Mouse (Mus musculus) 416B (cell line): Measurements from ENCODE around the gene Mphosph9.
"Not testable (repeated sequence)": the region's sequence is repeated elsewhere in the genome, so short reads cannot be mapped to it uniquely, and the experiment has no call there.

ENCODE experiments used
- DNase-seq: peaks from one replicate; pipeline ENCODE4 v3.0.0; 2011; ENCODE audit warnings: low read depth

The Mphosph9 gene

GRCm38 (mm10) chr5:124234778-124235177 is 93.0 kb downstream of the Mphosph9 start:
- no peak for DNase-seq

- no peak for DNase-seq
These were observed 93.7 kb downstream of the Mphosph9 start for GRCm38 (mm10) chr5:124233874-124234661.

DNA sequence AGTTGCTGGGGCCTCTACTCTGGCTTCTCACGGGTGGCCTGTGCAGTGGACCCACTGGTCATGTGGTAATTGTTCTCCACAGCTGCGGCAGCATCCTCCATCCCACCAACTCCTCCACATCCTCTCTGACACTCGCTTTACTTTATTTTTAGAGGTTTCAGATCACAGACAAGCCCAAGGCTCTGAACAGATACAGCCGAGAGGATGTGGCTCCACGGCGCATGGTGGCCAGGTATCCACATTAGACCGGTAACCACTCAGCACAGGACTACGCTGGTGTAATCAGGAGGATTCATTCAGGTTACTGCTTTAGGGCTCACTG is 94.7 kb downstream of the Mphosph9 start:
- DNase-seq = no peak

GRCm38 (mm10) chr5:124232360-124233143 is 95.2 kb downstream of the Mphosph9 start:
- DNase-seq = no peak

DNA sequence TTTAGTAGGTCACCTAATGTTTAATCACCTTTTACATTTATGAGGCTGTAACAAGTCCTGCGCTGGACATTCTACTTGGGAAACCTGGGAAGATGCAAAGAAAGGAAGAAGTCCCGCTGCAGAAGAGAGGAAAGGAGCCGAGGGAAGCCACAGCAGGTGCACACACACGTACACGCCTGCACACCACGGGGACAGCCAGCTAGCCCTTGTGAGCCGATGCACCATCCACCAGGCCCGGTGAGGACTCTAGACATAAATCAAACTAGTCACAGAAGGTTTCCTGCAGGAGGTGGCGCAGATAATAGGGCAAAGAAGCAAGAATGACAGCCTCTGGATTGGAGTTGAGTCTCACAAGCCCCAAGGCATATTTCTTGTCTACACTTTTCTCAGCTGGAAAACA is 97.3 kb downstream of the Mphosph9 start:
- DNase-seq = no peak

GRCm38 (mm10) chr5:124227193-124227592 is 100.6 kb downstream of the Mphosph9 start:
- peak; percentile 56 for DNase-seq

- DNase-seq = peak; percentile 39
These were observed 101.3 kb downstream of the Mphosph9 start for GRCm38 (mm10) chr5:124226494-124226893.

GRCm38 (mm10) chr5:124225891-124226290 is 101.9 kb downstream of the Mphosph9 start:
- no peak for DNase-seq

GRCm38 (mm10) chr5:124224321-124225092 is 103.3 kb downstream of the Mphosph9 start:
- no peak for DNase-seq

DNA sequence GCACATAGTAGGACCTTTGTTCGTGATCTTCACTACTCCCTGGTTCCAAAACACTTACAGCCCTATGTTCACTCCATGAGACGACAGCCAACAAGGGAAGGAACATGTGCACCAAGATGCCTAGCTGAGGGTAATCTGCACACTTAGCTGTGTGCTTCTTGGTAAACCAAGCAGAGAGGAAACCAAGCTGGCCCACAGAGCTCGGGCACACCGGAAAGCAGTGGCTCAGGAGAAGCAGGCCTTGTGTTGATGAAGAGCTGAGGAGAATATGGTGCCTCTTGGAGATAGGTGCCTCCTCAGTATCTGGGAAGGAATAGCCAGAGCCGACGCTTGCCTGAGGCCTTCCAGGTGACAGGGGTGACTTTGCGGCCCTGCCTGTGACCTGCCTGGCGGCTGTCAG is 104.2 kb downstream of the Mphosph9 start:
- no peak for DNase-seq

- DNase-seq = no peak
These were observed 105.1 kb downstream of the Mphosph9 start for GRCm38 (mm10) chr5:124222696-124223095.

DNA sequence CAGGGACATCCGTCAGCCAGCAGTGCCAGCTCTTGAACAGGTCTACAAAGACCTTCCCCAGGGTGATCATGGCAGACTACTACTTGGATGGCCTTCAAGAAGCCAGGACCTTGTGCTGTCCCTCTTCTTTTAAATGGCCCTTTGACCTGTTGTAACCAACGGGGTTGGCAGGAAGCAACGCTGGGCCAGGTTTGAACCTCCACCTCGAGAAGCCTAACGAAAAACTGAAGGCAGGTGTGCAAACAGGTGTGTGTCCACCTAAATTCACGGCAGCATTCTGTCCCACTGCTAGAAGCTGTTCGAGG is 106.1 kb downstream of the Mphosph9 start:
- DNase-seq = no peak

- peak; percentile 27 for DNase-seq
These were observed 106.6 kb downstream of the Mphosph9 start for GRCm38 (mm10) chr5:124221037-124221735.

GRCm38 (mm10) chr5:124220551-124220950 is 107.2 kb downstream of the Mphosph9 start:
- no peak for DNase-seq

DNA sequence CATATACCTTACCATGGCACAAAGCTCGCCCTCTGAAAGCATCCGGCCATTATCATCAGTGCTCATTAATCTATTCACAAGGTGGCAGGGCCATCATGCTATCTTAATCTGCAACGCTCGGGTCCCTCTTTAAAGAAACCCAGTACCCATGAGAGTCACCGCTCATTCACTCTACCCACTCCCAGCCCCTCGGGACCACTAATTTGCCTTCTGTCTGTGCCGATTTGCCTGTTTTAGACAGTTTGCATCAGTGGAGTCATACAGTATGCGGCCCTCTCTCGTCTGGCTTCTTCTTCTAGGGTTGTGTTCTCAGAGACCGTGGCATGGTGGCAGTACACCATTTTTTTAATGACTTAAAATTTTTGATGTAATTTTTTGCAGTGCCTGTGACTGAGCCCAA is 108.3 kb downstream of the Mphosph9 start:
- no peak for DNase-seq

- no peak for DNase-seq
These were observed 108.8 kb downstream of the Mphosph9 start for GRCm38 (mm10) chr5:124218986-124219385.

- no peak for DNase-seq
These were observed 110.1 kb downstream of the Mphosph9 start for GRCm38 (mm10) chr5:124217566-124218249.

DNA sequence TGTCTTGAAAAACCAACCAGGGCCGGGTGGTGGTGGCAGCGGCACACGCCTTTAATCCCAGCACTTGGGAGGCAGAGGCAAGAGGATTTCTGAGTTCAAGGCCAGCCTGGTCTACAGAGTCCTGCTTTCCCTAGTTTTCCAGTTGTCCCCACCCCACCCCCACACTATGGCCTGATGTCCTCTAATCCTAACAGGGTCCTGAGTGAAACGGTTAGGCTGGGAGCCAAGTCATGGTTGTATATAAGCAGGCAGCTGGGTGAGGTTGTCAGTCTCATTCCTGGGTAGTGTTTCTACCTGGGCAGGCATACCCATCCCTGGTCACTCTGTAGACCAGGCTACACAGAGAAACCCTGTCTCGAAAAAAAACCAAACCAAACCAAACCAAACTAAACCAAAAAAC is 110.7 kb downstream of the Mphosph9 start:
- not testable (repeated sequence) for DNase-seq

GRCm38 (mm10) chr5:124216403-124216802 is 111.4 kb downstream of the Mphosph9 start:
- DNase-seq = no peak

DNA sequence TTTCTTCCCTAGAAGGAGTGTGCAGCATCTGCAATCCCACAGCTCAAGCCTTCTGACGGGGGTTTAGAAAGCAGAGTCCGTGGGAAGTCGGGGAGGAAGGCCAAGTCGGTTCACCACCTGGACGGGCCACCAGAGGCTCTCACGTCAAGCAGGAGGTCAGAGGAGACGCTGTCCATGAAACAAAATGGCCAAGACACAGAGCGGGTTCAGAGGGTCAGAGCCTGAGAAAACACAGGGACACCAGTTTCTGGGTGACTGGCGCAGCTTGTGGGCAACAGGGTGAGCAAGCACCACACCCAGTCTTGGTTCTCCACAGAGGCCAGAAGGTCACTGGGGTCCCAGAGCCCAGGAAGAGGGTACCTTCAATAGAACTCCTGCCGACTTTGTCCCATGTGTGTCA is 112.1 kb downstream of the Mphosph9 start:
- no peak for DNase-seq

- DNase-seq = no peak
These were observed 113.1 kb downstream of the Mphosph9 start for GRCm38 (mm10) chr5:124214516-124215145.
